Mouse (Mus musculus) left cerebral cortex, postnatal 10 days (tissue): Measurements from ENCODE around the gene 9130204L05Rik. TPM values are rescaled to one million over a fixed set of nuclear protein-coding genes. Genes with fewer than 3 reads are reported as not detected.

ENCODE experiments used
- DNase-seq, 2 experiments: peaks; one replicate each; pipeline ENCODE4 v3.0.0; 2021 to 2022; ENCODE audit warnings: low spot score in 2 of 2, mixed read lengths in 1 of 2; ENCODE audit errors: extremely low spot score in 1 of 2
- intact Hi-C: fragments of 180-260 bp; cut with DNase I; formaldehyde crosslinking; loops from one replicate; pipeline ENCODE4 v1.15.1; 2025
- total RNA-seq, 2 experiments: library from RNA; stranded (reverse); gene quantifications; 2 replicates each; pipeline ENCODE4 v1.2.3; 2021

Gene 9130204L05Rik
- total RNA-seq, result not detected

GRCm38 (mm10) chr3:91090703-91091102 lies at the start of gene 9130204L05Rik:
9130204L05Rik (minus strand) TSS chr3:91090803.
- intact Hi-C loops, result no loop called here
- DNase-seq, result no peak

- intact Hi-C loops, result no loop called here
- no peak for DNase-seq
Observed at GRCm38 (mm10) chr3:91108696-91109095, 18.1 kb upstream of the 9130204L05Rik start.

- intact Hi-C loops, result no loop called here
Observed at GRCm38 (mm10) chr3:91059211-91059610, 31.4 kb downstream of the 9130204L05Rik start.

GRCm38 (mm10) chr3:91052654-91053053 lies 37.9 kb downstream of the 9130204L05Rik start:
- intact Hi-C loops, result no loop called here
- no peak for DNase-seq

More at GRCm38 (mm10) chr3:91059211-91059610, 31.4 kb downstream of the 9130204L05Rik start:
- DNase-seq, result no peak
